Mouse (Mus musculus) testis, adult 2 months (tissue): ENCODE results near the gene Kank1.

Experiments
- CTCF ChIP-seq: fragments of 200-500 bp; IDR thresholded peaks from 2 replicates; pipeline ENCODE4 v1.5.1; 2012; ENCODE audit warnings: low read depth, mild to moderate bottlenecking, inconsistent platforms, low read length, moderate library complexity; ENCODE audit not compliant: control insufficient read depth, insufficient read depth, insufficient replicate concordance
- POLR2A ChIP-seq: fragments of 200-500 bp; IDR thresholded peaks from 2 replicates; pipeline ENCODE4 v1.6.1; 2012; ENCODE audit warnings: low read depth, mild to moderate bottlenecking, inconsistent platforms, low read length, moderate library complexity; ENCODE audit not compliant: control insufficient read depth

GRCm38 (mm10) chr19:25271591-25271990 is 34.8 kb downstream of the Kank1 start:
- TF ChIP-seq CTCF: no peak
- TF ChIP-seq POLR2A: no peak
